9 mouse cellular contexts compared by ENCODE assay signal in genomic region chr8:88454906-88455305, GRCm38 (mm10).
DNase-seq lines count a peak whose midpoint lies in the region; ATAC-seq and TF ChIP-seq lines count a peak whose summit lies in the region.
"Had no signal": no experiment of that assay in that cellular context is flagged by ENCODE, and none has a peak within 500 bp of the region (broad histone marks: within the 10 kb centered on the region; RNA-seq: fewer than 3 reads in every experiment).

No protein-coding gene starts in this region.

- ATAC-seq in kidney, embryonic 15.5 days (replicated peaks; ENCODE audit: low FRiP score), result no peak
- no peak for ATAC-seq in intestine, postnatal 0 days
- ATAC-seq in neural tube, embryonic 11.5 days (ENCODE audit: insufficient read depth, low FRiP score, low TSS enrichment), result no peak
- ATAC-seq: inflammation-experienced regulatory T-cells, adult 6 months had no signal

- peaks cover 60% of the 10 kb centered on the region for H3K27me3 ChIP-seq in kidney, embryonic 15.5 days
- H3K27me3 ChIP-seq in forebrain, embryonic 10.5 days (ENCODE audit: poor library complexity, severe bottlenecking), result peaks cover 66% of the 10 kb centered on the region
- peaks cover 65% of the 10 kb centered on the region for H3K27me3 ChIP-seq in intestine, postnatal 0 days (replicated peaks; ENCODE audit: control insufficient read depth, insufficient read depth, low read length)
- peaks cover 8% of the 10 kb centered on the region for H3K27me3 ChIP-seq in neural tube, embryonic 11.5 days (ENCODE audit: control insufficient read depth, insufficient read depth, low read length)

- no peaks in the 10 kb centered on the region for H3K36me3 ChIP-seq in kidney, embryonic 15.5 days
- H3K36me3 ChIP-seq in forebrain, embryonic 10.5 days (replicated peaks), result no peaks in the 10 kb centered on the region
- no peaks in the 10 kb centered on the region for H3K36me3 ChIP-seq in intestine, postnatal 0 days (ENCODE audit: control insufficient read depth, insufficient read depth)
- no peaks in the 10 kb centered on the region for H3K36me3 ChIP-seq in neural tube, embryonic 11.5 days (ENCODE audit: control insufficient read depth, insufficient read depth, low read length)

- 0 out of 2 replicates have a peak overlapping the region, but pooled peaks have one; percentile 62 for H3K9ac ChIP-seq in kidney, embryonic 15.5 days
- H3K9ac ChIP-seq in intestine, postnatal 0 days (ENCODE audit: low read depth, low read length), result no peak overlapping the region
- peak overlapping the region; percentile 81 for H3K9ac ChIP-seq in neural tube, embryonic 11.5 days (ENCODE audit: low read length)

- peak overlapping the region; percentile 28; the same call in 1 of the 2 replicates for H3K27ac ChIP-seq in kidney, embryonic 15.5 days
- peak overlapping the region; percentile 92 for H3K27ac ChIP-seq in forebrain, embryonic 10.5 days
- no peak overlapping the region for H3K27ac ChIP-seq in intestine, postnatal 0 days (ENCODE audit: low read depth, low read length)
- peak overlapping the region; percentile 87 for H3K27ac ChIP-seq in neural tube, embryonic 11.5 days (ENCODE audit: low read depth, low read length)

- TF ChIP-seq CTCF in intestine, postnatal 0 days (IDR thresholded peaks at IDR 0.05; ENCODE audit: low read depth), result no peak

- 5% methylated on average over 4 of the region's 4 CpGs for WGBS in kidney, embryonic 15.5 days
- WGBS in forebrain, embryonic 10.5 days, result 5% methylated on average over 4 of the region's 4 CpGs
- 8% methylated on average over 4 of the region's 4 CpGs for WGBS in intestine, postnatal 0 days
- WGBS in neural tube, embryonic 11.5 days, result 7% methylated on average over 4 of the region's 4 CpGs

- H3K4me2 ChIP-seq in kidney, embryonic 15.5 days, result peak overlapping the region; percentile 99
- H3K4me2 ChIP-seq in intestine, postnatal 0 days (replicated peaks; ENCODE audit: low read depth), result peak overlapping the region; percentile 95; the same call in 1 of the 2 replicates
- peak overlapping the region; percentile 95 for H3K4me2 ChIP-seq in neural tube, embryonic 11.5 days (ENCODE audit: low read depth)

- H3K4me3 ChIP-seq in kidney, embryonic 15.5 days (replicated peaks), result peak overlapping the region; percentile 57
- H3K4me3 ChIP-seq in forebrain, embryonic 10.5 days, result peak overlapping the region; percentile 63
- peak overlapping the region; percentile 52; the same call in 1 of the 2 replicates for H3K4me3 ChIP-seq in intestine, postnatal 0 days (ENCODE audit: low read depth, low read length)
- peak overlapping the region; percentile 45 for H3K4me3 ChIP-seq in neural tube, embryonic 11.5 days (ENCODE audit: low read depth, low read length)

- no peak for DNase-seq in kidney, postnatal 14 days
- DNase-seq in forebrain, embryonic 10.5 days (ENCODE audit: extremely low spot score, low spot score), result no peak
- DNase-seq in neural tube, embryonic 11.5 days (ENCODE audit: low spot score), result peak; percentile 40
- no peak for DNase-seq in left cerebral cortex, postnatal 4 days
- no peak for DNase-seq in spleen, adult 12 weeks (ENCODE audit: low spot score)
- DNase-seq in frontal cortex, postnatal 36 days (ENCODE audit: low spot score in 2 of 2), result no peak

- peaks cover 37% of the 10 kb centered on the region for H3K4me1 ChIP-seq in kidney, embryonic 15.5 days
- peaks cover 61% of the 10 kb centered on the region for H3K4me1 ChIP-seq in forebrain, embryonic 10.5 days
- H3K4me1 ChIP-seq in intestine, postnatal 0 days (replicated peaks; ENCODE audit: control insufficient read depth, insufficient read depth, low read length), result no peaks in the 10 kb centered on the region
- peaks cover 30% of the 10 kb centered on the region for H3K4me1 ChIP-seq in neural tube, embryonic 11.5 days (ENCODE audit: control insufficient read depth, insufficient read depth, low read length)

- intact Hi-C loops in left cerebral cortex, postnatal 4 days (cut with DNase I), result no loop called here

- peaks cover 10% of the 10 kb centered on the region; the same call in 1 of the 2 replicates for H3K9me3 ChIP-seq in kidney, embryonic 15.5 days (replicated peaks)
- peaks cover 17% of the 10 kb centered on the region for H3K9me3 ChIP-seq in forebrain, embryonic 10.5 days
- H3K9me3 ChIP-seq in intestine, postnatal 0 days (ENCODE audit: control insufficient read depth), result 0 out of 2 replicates have a peak, but pooled peaks cover 5% of the 10 kb centered on the region
- H3K9me3 ChIP-seq in neural tube, embryonic 11.5 days (ENCODE audit: control insufficient read depth, low read length), result no peaks in the 10 kb centered on the region; the same call in 1 of the 2 replicates
